Mouse (Mus musculus) common myeloid progenitor, adult 5-6 weeks (primary cell): ENCODE measurements around the gene P2rx1. TPM values are rescaled to one million over a fixed set of nuclear protein-coding genes. Genes with fewer than 3 reads are reported as not detected.

Source experiments
- ATAC-seq: replicated peaks from 2 replicates; pipeline ENCODE4 v1.8.0; 2016; ENCODE audit warnings: low read depth, mild to moderate bottlenecking, moderate TSS enrichment, inconsistent platforms; ENCODE audit not compliant: poor library complexity, severe bottlenecking
- total RNA-seq: library from RNA; stranded (forward); fragments of 200-1000, 187-1606 nt; gene quantifications from 2 replicates; pipeline ENCODE4 v1.2.3, GENCODE M21; 2017

Gene P2rx1
- total RNA-seq: 9.4 and 14.6 TPM in 2 replicates

DNA sequence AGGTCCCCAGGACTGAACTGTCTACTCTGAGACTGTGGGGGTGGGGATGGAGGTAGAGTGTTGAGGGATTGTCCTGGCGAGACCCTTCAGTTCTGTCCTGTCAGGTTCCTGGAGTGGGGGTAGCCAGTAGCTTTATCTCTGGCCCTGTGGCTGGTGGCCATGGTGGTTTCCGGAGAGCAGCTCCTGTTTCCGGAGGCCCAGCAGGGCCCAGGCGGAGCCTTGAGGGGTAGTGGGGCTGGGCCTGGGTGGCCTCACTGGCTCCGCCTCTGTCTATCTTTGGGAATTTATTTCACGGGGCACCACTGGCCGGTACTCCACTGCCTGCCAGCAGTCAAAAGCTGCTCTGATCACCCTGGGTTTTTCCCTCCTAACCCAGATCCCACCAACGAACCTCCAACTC lies at the start of gene P2rx1:
P2rx1 (plus strand) TSS at position 333 of the 400 bp plus-strand sequence.
- ATAC-seq: peak; percentile 90

- no peak for ATAC-seq
These were observed 47.5 kb upstream of the P2rx1 start for GRCm38 (mm10) chr11:72951137-72952000.

GRCm38 (mm10) chr11:72952226-72952625 lies 46.7 kb upstream of the P2rx1 start:
- no peak for ATAC-seq

- ATAC-seq: no peak
These were observed 46.2 kb upstream of the P2rx1 start for GRCm38 (mm10) chr11:72952697-72953096.

GRCm38 (mm10) chr11:72953116-72953439 lies 45.8 kb upstream of the P2rx1 start:
- ATAC-seq: no peak

DNA sequence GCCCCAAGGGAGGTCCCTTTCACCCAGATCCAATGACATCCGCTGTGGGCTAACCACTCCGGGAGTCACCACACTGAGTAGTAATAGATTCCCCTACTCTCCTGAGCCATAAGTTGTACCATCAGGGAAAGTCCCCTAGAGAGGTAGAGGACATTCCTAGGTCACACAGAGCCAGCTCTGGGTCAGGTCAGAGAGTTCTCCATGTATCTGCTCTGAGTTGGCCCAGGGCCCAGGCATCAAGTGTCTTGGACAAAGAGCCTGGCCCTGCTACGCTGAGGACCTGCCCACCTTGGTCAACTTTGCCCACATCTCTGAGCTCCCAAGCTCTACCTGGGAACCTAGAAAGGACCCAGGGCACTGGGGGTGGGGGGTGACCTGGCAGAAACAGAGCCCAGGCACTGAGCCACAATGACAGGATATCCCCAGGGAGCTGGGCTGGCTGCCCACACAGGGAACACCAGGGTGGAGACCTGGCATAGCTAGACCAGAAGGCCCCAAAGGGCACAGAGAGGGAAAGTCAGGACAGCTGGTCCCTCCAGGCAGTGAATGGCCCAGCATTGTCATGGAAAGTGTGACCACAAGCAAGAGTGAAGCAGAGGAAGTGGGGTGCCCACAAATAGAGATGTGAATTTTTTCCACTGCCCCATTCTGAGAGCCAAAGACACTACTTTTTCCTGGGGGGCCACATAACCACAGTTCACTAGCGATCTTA lies 45.3 kb upstream of the P2rx1 start:
- ATAC-seq: peak; percentile 80

DNA sequence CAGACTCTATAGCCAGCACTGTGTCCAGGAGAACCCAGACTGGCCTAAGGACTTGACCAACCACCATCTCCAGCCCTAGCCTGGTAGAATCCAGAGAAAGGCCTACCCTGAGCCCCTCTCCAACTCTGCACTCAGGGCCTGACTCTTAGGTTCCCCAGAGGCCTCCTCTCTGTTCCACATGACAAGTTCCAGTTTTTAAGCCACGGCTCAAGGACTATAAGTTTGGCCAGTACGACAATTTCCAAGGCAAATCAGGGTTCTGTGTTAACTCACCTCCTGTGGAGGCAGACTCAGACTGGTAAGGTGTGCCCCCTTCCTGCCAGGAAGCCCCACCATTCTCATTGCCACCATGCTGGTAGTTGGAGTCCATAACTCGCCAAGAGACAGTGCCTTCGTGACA lies 44.7 kb upstream of the P2rx1 start:
- ATAC-seq: no peak

DNA sequence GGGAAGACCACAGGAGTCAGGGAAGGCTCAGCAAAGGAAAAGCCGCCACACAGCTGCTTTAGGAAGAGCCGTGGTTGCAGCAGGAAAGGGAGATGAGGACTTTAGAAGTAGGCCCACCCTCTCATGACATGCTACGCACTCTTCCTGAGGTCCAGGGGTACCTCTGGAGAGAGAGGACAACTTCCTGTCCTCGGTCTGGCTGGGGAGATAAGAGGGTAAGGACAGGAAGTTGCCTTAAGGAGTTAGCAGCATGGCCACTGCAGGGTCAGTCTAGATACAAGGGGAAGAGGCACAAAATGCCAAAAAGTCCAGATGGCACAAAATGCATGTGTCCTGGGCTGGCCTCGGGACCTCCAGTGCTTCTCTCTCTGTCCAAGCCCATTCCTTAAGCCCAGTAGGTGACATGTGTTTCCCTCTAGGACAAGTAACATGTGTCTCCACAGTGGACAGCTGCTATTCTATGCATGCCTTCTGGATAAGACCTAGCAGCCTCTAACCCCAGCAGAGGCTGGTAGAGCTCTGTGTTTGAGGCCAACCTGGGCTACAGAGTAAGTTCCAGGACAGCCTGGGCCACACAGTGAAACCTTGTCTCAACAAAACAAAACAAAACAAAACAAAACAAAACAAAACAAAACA lies 43.4 kb upstream of the P2rx1 start:
- ATAC-seq: peak; percentile 41

DNA sequence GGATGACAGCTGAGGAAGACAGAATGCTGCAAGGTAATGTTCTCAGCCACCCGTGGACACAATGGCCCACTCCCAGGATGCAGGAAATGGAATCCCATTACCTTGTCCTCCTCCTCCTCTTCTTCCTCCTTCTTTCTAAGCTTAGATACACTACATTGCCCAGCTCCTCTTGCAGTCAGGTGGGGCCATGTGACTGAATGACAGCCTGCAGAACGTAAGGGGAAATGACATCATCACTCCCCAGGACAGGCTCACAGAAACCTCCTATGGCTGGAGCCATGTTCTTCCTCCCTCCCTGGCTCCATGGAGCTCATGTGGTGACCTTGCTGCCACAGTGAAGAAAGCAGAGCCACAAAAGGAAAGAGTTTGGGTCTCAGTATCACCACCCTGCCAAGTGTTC lies 41.6 kb upstream of the P2rx1 start:
- ATAC-seq: no peak

DNA sequence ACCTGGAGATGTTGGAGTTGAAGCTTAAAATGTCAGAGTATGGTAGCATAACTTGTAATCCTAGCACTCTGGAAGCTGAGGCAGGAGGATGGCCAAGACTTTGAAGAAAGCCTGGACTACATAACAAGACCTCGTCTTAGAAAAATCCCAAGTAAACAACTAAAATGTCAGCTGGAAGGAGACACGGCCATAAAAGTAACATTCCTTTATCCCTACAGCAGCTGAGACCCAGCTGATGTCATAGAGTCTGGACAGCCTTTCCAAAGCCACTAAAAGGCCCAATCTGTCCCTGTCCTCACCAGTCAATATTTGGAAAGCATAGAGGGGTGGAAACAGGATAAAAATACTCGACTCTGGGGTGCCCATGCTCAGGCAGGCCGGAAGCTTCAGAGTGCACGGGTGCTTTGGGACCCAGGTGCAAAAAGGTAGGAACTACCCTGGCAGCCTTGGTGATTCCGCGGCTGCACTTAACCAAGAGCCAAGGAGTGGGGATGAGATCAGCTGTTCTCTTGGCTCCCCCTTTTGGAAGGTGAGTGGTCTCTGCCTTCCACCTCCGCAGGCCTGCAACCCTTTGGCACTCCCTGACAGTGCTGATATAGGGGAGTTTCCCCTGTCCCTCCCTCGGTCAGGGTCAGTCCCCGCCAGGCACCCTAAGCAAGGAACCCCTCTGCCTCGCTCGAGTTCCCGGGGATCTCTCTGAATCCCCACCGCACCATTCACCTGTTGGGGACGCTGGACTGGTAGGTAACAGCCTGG lies 38.8 kb upstream of the P2rx1 start:
- ATAC-seq: no peak

- ATAC-seq: 0 out of 2 replicates have a peak, but pooled peaks have one; percentile 0
These were observed 38.2 kb upstream of the P2rx1 start for GRCm38 (mm10) chr11:72960723-72961071.

- ATAC-seq: peak; percentile 79
These were observed 37.6 kb upstream of the P2rx1 start, which contains the start of gene Atp2a3 for GRCm38 (mm10) chr11:72961072-72961980. TSS of gene Atp2a3 (plus strand) at chr11:72961169.

DNA sequence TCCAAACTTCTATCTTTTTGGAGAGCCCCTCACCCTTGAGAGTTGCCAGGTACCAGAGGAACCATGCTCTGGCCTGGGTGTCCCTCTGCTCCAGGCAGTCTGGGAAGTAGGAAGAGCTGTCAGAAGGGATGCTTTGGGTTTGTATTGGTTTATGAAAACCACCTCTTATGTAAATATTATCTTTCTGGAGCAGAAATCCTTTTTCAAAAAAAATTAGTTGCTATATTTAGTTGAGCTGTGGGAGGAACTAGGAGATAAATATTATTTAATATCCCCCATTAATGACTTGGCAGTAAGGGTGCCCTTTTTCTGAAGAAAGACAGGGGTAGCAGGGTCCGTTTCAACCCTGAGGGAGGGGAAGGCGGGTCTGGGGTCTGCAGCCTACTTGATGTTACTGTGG lies 36.5 kb upstream of the P2rx1 start:
- ATAC-seq: no peak

- ATAC-seq: no peak
These were observed 35.7 kb upstream of the P2rx1 start for GRCm38 (mm10) chr11:72963058-72963788.

GRCm38 (mm10) chr11:72963789-72964294 lies 35.1 kb upstream of the P2rx1 start:
- ATAC-seq: no peak

- no peak for ATAC-seq
These were observed 23.9 kb upstream of the P2rx1 start for GRCm38 (mm10) chr11:72974995-72975503.

GRCm38 (mm10) chr11:72982516-72982915 lies 16.4 kb upstream of the P2rx1 start:
- ATAC-seq: no peak

DNA sequence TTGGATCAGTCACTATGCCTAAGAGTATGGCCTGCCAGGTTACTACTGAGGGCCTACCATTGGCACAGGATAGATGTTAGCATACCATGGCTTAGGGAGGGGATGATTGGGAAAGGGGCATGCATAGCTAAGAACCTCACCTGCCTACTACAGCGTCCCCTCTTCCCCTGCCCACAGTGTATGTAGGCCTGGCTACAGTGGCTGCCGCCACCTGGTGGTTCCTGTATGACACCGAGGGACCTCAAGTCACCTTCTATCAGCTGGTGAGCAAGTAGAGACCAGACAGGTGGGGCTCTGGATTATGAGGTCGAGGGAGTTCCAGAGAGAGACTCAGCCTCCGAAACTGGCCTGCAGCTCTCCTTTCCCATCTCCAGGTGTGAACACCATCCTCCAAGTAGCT lies 15.6 kb upstream of the P2rx1 start:
- ATAC-seq: no peak
